Mouse (Mus musculus) lung, postnatal 0 days (tissue): Measurements from ENCODE around the gene Arhgef25. TPM values are rescaled to one million over a fixed set of nuclear protein-coding genes. Genes with fewer than 3 reads are reported as not detected.
A peak's percentile ranks its signal among the peaks of the same experiment; 100 is the strongest.

Source experiments
- ATAC-seq: fragments of 200-750 bp; cut with Nextera tagmentation; 2 replicates; pipeline ENCODE4 v1.8.0; 2017; ENCODE audit warnings: moderate library complexity
- DNase-seq: peaks from one replicate; pipeline ENCODE4 v3.0.0-alpha.2; 2016; ENCODE audit warnings: low spot score
- H3K27ac ChIP-seq: fragments of 300-500 bp; sonication (generic); 2 replicates; pipeline ENCODE4 v1.5.1; 2014; ENCODE audit warnings: antibody characterized with exemption, mild to moderate bottlenecking, low read length, mixed read lengths
- H3K27me3 ChIP-seq: fragments of 300-500 bp; sonication (generic); replicated peaks from 2 replicates; pipeline ENCODE4 v1.6.1; 2014; ENCODE audit warnings: low read length, mixed read lengths; ENCODE audit not compliant: insufficient read depth
- H3K36me3 ChIP-seq: fragments of 300-500 bp; sonication (generic); 2 replicates; pipeline ENCODE4 v1.6.1; 2014; ENCODE audit warnings: low read length, mixed read lengths; ENCODE audit not compliant: insufficient read depth
- H3K4me1 ChIP-seq: fragments of 300-500 bp; sonication (generic); 2 replicates; pipeline ENCODE4 v1.6.1; 2014; ENCODE audit warnings: antibody characterized with exemption, low read depth, low read length, mixed read lengths; ENCODE audit not compliant: insufficient read depth
- H3K4me2 ChIP-seq: fragments of 300-500 bp; sonication (generic); replicated peaks from 2 replicates; pipeline ENCODE4 v1.6.1; 2014; ENCODE audit warnings: low read depth, mild to moderate bottlenecking, low read length, moderate library complexity, mixed read lengths
- H3K4me3 ChIP-seq: fragments of 300-500 bp; sonication (generic); 2 replicates; pipeline ENCODE4 v1.5.1; 2014; ENCODE audit warnings: low read depth, low read length
- H3K9ac ChIP-seq: fragments of 300-500 bp; sonication (generic); replicated peaks from 2 replicates; pipeline ENCODE4 v1.6.1; 2014; ENCODE audit warnings: low read depth, mild to moderate bottlenecking
- H3K9me3 ChIP-seq: fragments of 300-500 bp; sonication (generic); 2 replicates; pipeline ENCODE4 v1.6.1; 2016; ENCODE audit warnings: low read length, mixed read lengths
- CTCF ChIP-seq: IDR thresholded peaks from 2 replicates; pipeline ENCODE4 v1.5.1; 2016; ENCODE audit warnings: antibody characterized with exemption, mild to moderate bottlenecking
- EP300 ChIP-seq: IDR thresholded peaks from 2 replicates; pipeline ENCODE4 v1.6.1; 2016; ENCODE audit warnings: antibody characterized with exemption, mild to moderate bottlenecking, control low read depth
- WGBS: fragments of 180-500 bp; shearing (Covaris S2); extraction: QIAGEN DNeasy Blood & Tissue Kit; methylation state at CpG from one replicate; pipeline ENCODE4 v1.1.7; 2014; 5-methylcytosine and 5-hydroxymethylcytosine counted together
- polyA plus RNA-seq: library from polyadenylated mRNA; unstranded; fragments of >200 nt; fragmentation: Nextera tagmentation; extraction: Ambion mirVana; gene quantifications from 2 replicates; pipeline ENCODE4 v1.2.1, GENCODE M21; 2015

The Arhgef25 gene
- polyA plus RNA-seq, 1 experiment from 2014 or later, result 27.9 TPM

DNA sequence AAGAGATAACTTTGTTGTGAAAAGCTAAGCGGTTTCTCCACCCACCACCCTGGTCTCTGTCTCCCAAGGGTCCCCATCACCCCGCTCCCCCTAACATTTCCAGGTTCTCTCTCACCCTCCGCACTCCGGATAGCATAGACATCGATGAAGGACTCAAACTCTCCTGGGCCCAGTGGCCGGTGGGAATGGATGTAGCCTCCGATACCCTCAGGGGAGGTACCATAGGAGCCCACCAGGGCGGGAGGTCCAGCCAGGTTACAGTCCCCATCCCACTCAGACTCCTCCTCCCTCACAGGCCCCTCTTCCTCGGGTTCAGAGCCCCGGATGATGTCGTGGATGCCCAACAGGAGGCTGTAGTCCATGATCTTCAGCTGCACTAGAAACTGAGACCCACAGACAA, 9.6 kb upstream of the Arhgef25 start:
- H3K9me3 ChIP-seq, result no peaks in the 10 kb centered on the region
- no peak overlapping the region for H3K4me2 ChIP-seq
- no peak overlapping the region for H3K4me3 ChIP-seq
- no peak overlapping the region for H3K9ac ChIP-seq
- H3K4me1 ChIP-seq, result peaks cover 5% of the 10 kb centered on the region; the same call in 1 of the 2 replicates
- DNase-seq, result no peak
- TF ChIP-seq EP300 (no peak), CTCF (no peak)
- no peaks in the 10 kb centered on the region for H3K27me3 ChIP-seq
- ATAC-seq, result no peak
- peaks cover 23% of the 10 kb centered on the region; the same call in 1 of the 2 replicates for H3K36me3 ChIP-seq
- no peak overlapping the region for H3K27ac ChIP-seq
- WGBS, result 83% methylated on average over 11 of the region's 11 CpGs

DNA sequence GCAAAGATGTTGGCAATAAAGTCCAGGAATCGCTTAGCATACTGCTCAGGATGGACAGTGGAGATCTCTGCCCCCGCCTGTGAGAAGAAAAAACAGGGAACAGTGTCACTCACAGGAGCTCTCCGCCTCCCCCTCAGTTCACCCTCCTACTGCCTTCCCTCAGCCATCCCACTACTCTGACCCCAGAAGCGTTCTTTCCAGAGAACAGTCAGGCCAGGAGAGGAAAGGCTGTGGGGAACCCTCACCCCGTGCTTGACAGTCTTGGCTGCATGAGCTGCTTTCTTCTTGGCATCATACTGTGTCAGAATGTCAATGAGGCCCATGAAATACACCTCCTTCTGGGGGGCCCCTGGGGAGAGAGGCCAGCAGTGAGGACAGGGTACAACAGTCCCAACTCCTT, 9.2 kb upstream of the Arhgef25 start:
- no peak overlapping the region for H3K27ac ChIP-seq
- H3K9ac ChIP-seq, result no peak overlapping the region
- DNase-seq (no peak), ATAC-seq (no peak)
- TF ChIP-seq CTCF, result no peak
- no peak for TF ChIP-seq EP300
- H3K4me2 ChIP-seq, result no peak overlapping the region
- H3K27me3 ChIP-seq, result no peaks in the 10 kb centered on the region
- H3K4me3 ChIP-seq, result no peak overlapping the region
- H3K36me3 ChIP-seq, result peaks cover 23% of the 10 kb centered on the region; the same call in 1 of the 2 replicates
- no peaks in the 10 kb centered on the region for H3K9me3 ChIP-seq
- WGBS, result 58% methylated on average over 5 of the region's 5 CpGs
- H3K4me1 ChIP-seq, result peaks cover 5% of the 10 kb centered on the region; the same call in 1 of the 2 replicates

DNA sequence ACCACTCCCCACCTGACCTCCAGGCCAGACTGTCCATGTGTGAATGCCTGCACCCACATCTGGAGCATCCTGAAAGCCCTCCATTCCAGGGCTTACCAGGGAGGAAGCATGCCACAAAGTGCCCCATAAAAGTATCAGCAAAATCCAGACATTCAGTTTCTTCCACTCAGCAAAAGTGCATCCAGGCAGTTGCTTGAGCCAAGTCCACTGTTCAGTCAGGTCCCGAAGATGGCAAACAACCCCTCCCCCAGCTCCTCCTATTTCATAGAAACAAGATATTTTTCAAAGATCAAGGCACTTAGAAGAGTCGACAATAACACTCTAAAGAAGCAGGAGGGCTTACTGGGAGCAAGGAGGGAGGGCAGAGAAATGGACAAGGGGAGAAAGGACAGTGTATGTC, 8.6 kb upstream of the Arhgef25 start:
- Histone ChIP-seq H3K4me2 (no peak overlapping the region), H3K27ac (no peak overlapping the region)

DNA sequence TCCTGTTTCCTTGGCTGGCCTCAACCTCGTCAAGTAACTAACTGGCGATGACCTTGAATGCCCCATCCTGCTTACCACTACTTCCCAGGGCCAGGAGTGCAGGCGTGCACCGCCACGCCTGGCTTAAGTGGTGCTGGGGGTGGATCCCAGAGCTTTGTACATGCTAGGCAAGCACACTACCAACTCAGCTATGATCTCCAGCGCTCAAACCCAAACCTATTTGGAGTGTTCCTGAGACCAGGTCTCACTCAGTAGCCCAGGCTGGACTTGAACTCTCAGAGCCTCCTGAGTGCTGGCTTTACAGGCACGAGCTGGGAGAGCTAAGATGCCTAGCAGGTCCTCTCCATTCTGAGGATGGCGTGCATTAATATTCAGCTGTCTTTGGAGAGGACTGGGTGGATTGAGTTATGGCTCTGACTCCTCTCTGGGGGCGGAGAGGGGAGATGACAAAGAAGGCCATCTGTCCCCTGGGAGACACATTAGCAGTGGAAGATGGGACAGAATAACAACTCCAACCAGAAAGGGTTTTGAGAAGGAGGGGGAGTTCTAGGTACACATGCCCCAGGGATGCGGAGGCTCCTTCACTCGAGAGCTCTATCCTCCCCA, 7.7 kb upstream of the Arhgef25 start:
- Histone ChIP-seq H3K9ac (no peak overlapping the region), H3K27ac (no peak overlapping the region), H3K4me2 (no peak overlapping the region), H3K27me3 (no peaks in the 10 kb centered on the region), H3K4me3 (no peak overlapping the region), H3K36me3 (peaks cover 17% of the 10 kb centered on the region; the same call in 1 of the 2 replicates), H3K4me1 (peaks cover 5% of the 10 kb centered on the region; the same call in 1 of the 2 replicates), H3K9me3 (no peaks in the 10 kb centered on the region)
- DNase-seq (no peak), ATAC-seq (no peak)
- TF ChIP-seq EP300, result no peak
- TF ChIP-seq CTCF, result no peak
- WGBS, result 74% methylated on average over 11 of the region's 11 CpGs

More for the DNA sequence above, 8.6 kb upstream of the Arhgef25 start:
- Histone ChIP-seq H3K9ac (no peak overlapping the region), H3K4me3 (no peak overlapping the region), H3K9me3 (no peaks in the 10 kb centered on the region), H3K36me3 (peaks cover 22% of the 10 kb centered on the region; the same call in 1 of the 2 replicates), H3K4me1 (peaks cover 5% of the 10 kb centered on the region; the same call in 1 of the 2 replicates), H3K27me3 (no peaks in the 10 kb centered on the region)
- 41% methylated on average over 2 of the region's 2 CpGs for WGBS
- ATAC-seq (no peak), DNase-seq (no peak)
- TF ChIP-seq CTCF (no peak), EP300 (no peak)

DNA sequence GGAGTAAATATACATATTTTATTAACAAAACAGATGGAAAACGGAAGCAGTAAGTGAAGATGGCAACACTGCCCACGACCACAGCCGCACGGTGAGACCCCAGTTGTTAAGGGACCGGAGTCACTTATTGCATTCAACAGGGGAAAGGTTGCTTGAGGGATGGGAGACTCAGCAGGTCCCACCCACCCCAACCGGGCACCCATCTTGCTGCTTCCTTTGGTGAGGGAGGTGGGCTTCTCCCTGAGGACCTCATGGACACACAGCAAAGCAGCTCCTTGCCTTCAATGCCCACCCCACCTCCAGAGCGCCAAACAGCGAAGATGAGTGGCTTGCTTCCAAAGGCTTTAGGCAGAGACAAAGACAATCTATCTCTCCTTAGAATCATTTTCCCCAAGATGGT, 7.2 kb upstream of the Arhgef25 start:
- TF ChIP-seq EP300, result no peak
- TF ChIP-seq CTCF, result no peak
- peaks cover 13% of the 10 kb centered on the region; the same call in 1 of the 2 replicates for H3K36me3 ChIP-seq
- no peak for ATAC-seq
- no peaks in the 10 kb centered on the region for H3K9me3 ChIP-seq
- H3K27me3 ChIP-seq, result no peaks in the 10 kb centered on the region
- H3K27ac ChIP-seq, result no peak overlapping the region
- DNase-seq, result no peak
- peaks cover 5% of the 10 kb centered on the region; the same call in 1 of the 2 replicates for H3K4me1 ChIP-seq
- 86% methylated on average over 8 of the region's 8 CpGs for WGBS
- no peak overlapping the region for H3K9ac ChIP-seq
- no peak overlapping the region for H3K4me3 ChIP-seq
- no peak overlapping the region for H3K4me2 ChIP-seq

DNA sequence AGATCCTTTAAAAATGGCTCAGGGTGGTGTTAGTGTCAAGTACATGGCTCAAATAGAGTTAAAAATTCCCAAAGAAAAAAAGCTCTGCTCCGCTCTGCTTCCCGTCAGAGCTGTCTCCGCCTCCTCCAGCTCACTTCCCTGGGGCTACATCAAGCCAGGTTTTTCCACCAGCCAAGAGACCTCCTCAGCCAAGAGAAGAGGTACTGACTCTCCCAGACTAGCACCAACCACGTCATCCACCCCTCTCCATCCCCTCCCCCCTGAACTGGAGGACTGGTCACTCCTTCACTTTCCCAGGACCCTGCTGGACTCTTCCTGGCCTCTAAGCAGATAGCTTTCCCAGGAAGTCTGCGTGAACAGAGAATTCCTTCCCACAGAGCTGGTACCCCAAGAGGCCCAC, 6.5 kb upstream of the Arhgef25 start:
- peak overlapping the region; percentile 92 for H3K27ac ChIP-seq
- peak; percentile 93 for DNase-seq
- 12% methylated on average over 5 of the region's 5 CpGs for WGBS
- H3K9ac ChIP-seq, result peak overlapping the region; percentile 67; the same call in 1 of the 2 replicates
- peak overlapping the region; percentile 95 for H3K4me2 ChIP-seq
- peak overlapping the region; percentile 64 for H3K4me3 ChIP-seq
- H3K4me1 ChIP-seq, result peaks cover 5% of the 10 kb centered on the region; the same call in 1 of the 2 replicates
- no peaks in the 10 kb centered on the region for H3K27me3 ChIP-seq
- 0 out of 2 replicates have a peak, but pooled peaks cover 12% of the 10 kb centered on the region for H3K36me3 ChIP-seq
- no peaks in the 10 kb centered on the region for H3K9me3 ChIP-seq
- TF ChIP-seq CTCF (no peak), EP300 (no peak)
- ATAC-seq, result peak; percentile 86
